Mouse (Mus musculus) MEL (cell line): ENCODE data around the gene Ptpn22. TPM values are rescaled to one million over a fixed set of nuclear protein-coding genes. Genes with fewer than 3 reads are reported as not detected.

Experiments
- DNase-seq: peaks from one replicate; pipeline ENCODE4 v3.0.0; 2011; ENCODE audit warnings: low read depth, low spot score
- H3K27ac ChIP-seq: 2 replicates; pipeline ENCODE4 v1.5.1; 2012; ENCODE audit warnings: low read depth, mild to moderate bottlenecking, control low read depth, low read length, moderate library complexity; ENCODE audit not compliant: control insufficient read depth
- H3K27me3 ChIP-seq, 2 experiments: fragments of 150-350 bp in 1 of 2; sonication (generic) in 1 of 2; 2 replicates each; pipeline ENCODE4 v1.6.1; 2012; ENCODE audit warnings: low read length in 2 of 2, mild to moderate bottlenecking in 2 of 2, improper control_type of control experiment in 1 of 2, moderate library complexity in 1 of 2; ENCODE audit not compliant: insufficient read depth in 2 of 2, control insufficient read depth in 1 of 2
- H3K36me3 ChIP-seq, 2 experiments: 2 replicates each; pipeline ENCODE4 v1.6.1; 2012 to 2014; ENCODE audit warnings: low read length in 2 of 2, improper control_type of control experiment in 1 of 2, inconsistent platforms in 1 of 2, mild to moderate bottlenecking in 1 of 2; ENCODE audit not compliant: insufficient read depth in 2 of 2, control insufficient read depth in 1 of 2
- H3K4me1 ChIP-seq, 2 experiments: fragments of 150-350 bp in 1 of 2; sonication (generic) in 1 of 2; 2 replicates each; pipeline ENCODE4 v1.6.1; 2012; ENCODE audit warnings: low read length in 2 of 2, improper control_type of control experiment in 1 of 2, mild to moderate bottlenecking in 1 of 2; ENCODE audit not compliant: insufficient read depth in 2 of 2, control insufficient read depth in 1 of 2
- H3K4me3 ChIP-seq, 2 experiments: fragments of 150-350 bp in 1 of 2; sonication (generic) in 1 of 2; 2 replicates each; pipeline ENCODE4 v1.5.1; 2012; ENCODE audit warnings: low read depth in 2 of 2, low read length in 2 of 2, mild to moderate bottlenecking in 2 of 2, moderate library complexity in 2 of 2, control low read depth in 1 of 2, improper control_type of control experiment in 1 of 2; ENCODE audit not compliant: control insufficient read depth in 1 of 2, insufficient read depth in 1 of 2
- H3K79me2 ChIP-seq: 2 replicates; pipeline ENCODE4 v1.6.1; 2012; ENCODE audit warnings: mild to moderate bottlenecking, low read length, moderate library complexity; ENCODE audit not compliant: control insufficient read depth, poor library complexity, insufficient read depth
- H3K9ac ChIP-seq: 2 replicates; pipeline ENCODE4 v1.6.1; 2012; ENCODE audit warnings: low read depth, mild to moderate bottlenecking, control low read depth, low read length, moderate library complexity; ENCODE audit not compliant: control insufficient read depth, poor library complexity, severe bottlenecking
- H3K9me3 ChIP-seq: fragments of 150-350 bp; sonication (generic); replicated peaks from 2 replicates; pipeline ENCODE4 v1.6.1; 2012; ENCODE audit warnings: mild to moderate bottlenecking, low read length, improper control_type of control experiment, moderate library complexity; ENCODE audit not compliant: insufficient read depth
- CHD2 ChIP-seq: IDR thresholded peaks from 2 replicates; pipeline ENCODE4 v1.6.1; 2011; ENCODE audit warnings: low read length, improper control_type of control experiment
- CTCF ChIP-seq, 3 experiments: IDR thresholded peaks in 2 of 3; conservative IDR thresholded peaks in 1 of 3; 2 replicates each; pipeline ENCODE4 v1.5.1; 2011 to 2012; ENCODE audit warnings: low read length in 3 of 3, low read depth in 2 of 3, mild to moderate bottlenecking in 2 of 3, improper control_type of control experiment in 1 of 3, inconsistent platforms in 1 of 3, mixed read lengths in 1 of 3, moderate library complexity in 1 of 3; ENCODE audit not compliant: control insufficient read depth in 1 of 3, insufficient read depth in 1 of 3, poor library complexity in 1 of 3, severe bottlenecking in 1 of 3
- ELF1 ChIP-seq: IDR thresholded peaks from 2 replicates; pipeline ENCODE4 v1.6.1; 2014; ENCODE audit warnings: low read depth, mild to moderate bottlenecking, inconsistent platforms, low read length, improper control_type of control experiment, moderate library complexity
- EP300 ChIP-seq, 2 experiments: IDR thresholded peaks; 2 replicates each; pipeline ENCODE4 v1.6.1; 2011; ENCODE audit warnings: improper control_type of control experiment in 2 of 2, low read length in 2 of 2, low read depth in 1 of 2, mild to moderate bottlenecking in 1 of 2
- ETS1 ChIP-seq: IDR thresholded peaks from 2 replicates; pipeline ENCODE4 v1.6.1; 2012; ENCODE audit warnings: low read depth, mild to moderate bottlenecking, inconsistent platforms, low read length, improper control_type of control experiment, moderate library complexity
- GATA1 ChIP-seq: IDR thresholded peaks from 2 replicates; pipeline ENCODE4 v1.6.1; 2011; ENCODE audit warnings: low read depth, low read length, improper control_type of control experiment
- JUND ChIP-seq: IDR thresholded peaks from 2 replicates; pipeline ENCODE4 v1.6.1; 2011; ENCODE audit warnings: low read depth, mild to moderate bottlenecking, improper control_type of control experiment, low read length
- MAZ ChIP-seq: IDR thresholded peaks from 2 replicates; pipeline ENCODE4 v1.6.1; 2012; ENCODE audit warnings: low read depth, mild to moderate bottlenecking, inconsistent platforms, low read length, improper control_type of control experiment
- MEF2A ChIP-seq: IDR thresholded peaks from 2 replicates; pipeline ENCODE4 v1.6.1; 2014; ENCODE audit warnings: low read depth, mild to moderate bottlenecking, inconsistent platforms, low read length, improper control_type of control experiment; ENCODE audit not compliant: poor library complexity, insufficient replicate concordance, severe bottlenecking; ENCODE audit errors: extremely low read depth
- NELFE ChIP-seq: IDR thresholded peaks from 2 replicates; pipeline ENCODE4 v1.6.1; 2011; ENCODE audit warnings: low read depth, low read length, improper control_type of control experiment
- POLR2AphosphoS2 ChIP-seq: IDR thresholded peaks from 2 replicates; pipeline ENCODE4 v1.6.1; 2011; ENCODE audit warnings: low read length, improper control_type of control experiment
- POLR2AphosphoS5 ChIP-seq: IDR thresholded peaks from 2 replicates; pipeline ENCODE4 v1.6.1; 2012; ENCODE audit warnings: low read depth, borderline replicate concordance, mild to moderate bottlenecking, inconsistent platforms, low read length, moderate library complexity, mixed read lengths
- UBTF ChIP-seq: IDR thresholded peaks from 2 replicates; pipeline ENCODE4 v1.6.1; 2012; ENCODE audit warnings: low read depth, mild to moderate bottlenecking, inconsistent platforms, low read length, improper control_type of control experiment, moderate library complexity, borderline replicate concordance; ENCODE audit not compliant: insufficient read depth
- ZC3H11A ChIP-seq: IDR thresholded peaks from 2 replicates; pipeline ENCODE4 v1.6.1; 2012; ENCODE audit warnings: low read depth, mild to moderate bottlenecking, inconsistent platforms, low read length, improper control_type of control experiment
- ZKSCAN1 ChIP-seq: IDR thresholded peaks from 2 replicates; pipeline ENCODE4 v1.6.1; 2012; ENCODE audit warnings: low read depth, mild to moderate bottlenecking, inconsistent platforms, low read length, improper control_type of control experiment, moderate library complexity
- ZMIZ1 ChIP-seq: IDR thresholded peaks from 2 replicates; pipeline ENCODE4 v1.6.1; 2012; ENCODE audit warnings: low read depth, mild to moderate bottlenecking, inconsistent platforms, low read length, improper control_type of control experiment, moderate library complexity
- polyA plus RNA-seq, 2 experiments: library from polyadenylated mRNA; stranded (reverse) in 1 of 2; unstranded in 1 of 2; fragments of >175 nt in 1 of 2; fragments of >200 nt in 1 of 2; gene quantifications; 2 replicates each; pipeline versions ENCODE4 v1.2.1 to v1.2.4; 2012; ENCODE audit warnings: low replicate concordance in 2 of 2, low read depth in 1 of 2; ENCODE audit not compliant: insufficient read length in 2 of 2, insufficient read depth in 1 of 2, missing spikeins in 1 of 2
- total RNA-seq: library from RNA; depleted of rRNA; stranded (reverse); fragments of 300-350 nt; gene quantifications from 2 replicates; pipeline ENCODE4 v1.2.3, GENCODE M21; 2012

The Ptpn22 gene
- total and polyA plus RNA-seq, 3 experiments, result 0.06 TPM; not detected in 2

GRCm38 (mm10) chr3:103907335-103908030 is 47.9 kb downstream of the Ptpn22 start:
- Histone ChIP-seq H3K79me2 (no peaks in the 10 kb centered on the region), H3K9ac (no peak overlapping the region), H3K4me3 (no peak overlapping the region), H3K4me1 (no peaks in the 10 kb centered on the region), H3K36me3 (peaks cover 0 to 2% of the 10 kb centered on the region in 2 experiments; a peak in 2 of 4 replicates), H3K27me3 (no peaks in the 10 kb centered on the region), H3K9me3 (no peaks in the 10 kb centered on the region), H3K27ac (no peak overlapping the region)
- no peak for DNase-seq
- TF ChIP-seq NELFE (no peak), JUND (no peak), POLR2AphosphoS2 (no peak), ZMIZ1 (no peak)

- no peak for DNase-seq
- Histone ChIP-seq H3K79me2 (no peaks in the 10 kb centered on the region), H3K36me3 (peaks cover 0 to 6% of the 10 kb centered on the region in 2 experiments; a peak in 2 of 4 replicates), H3K27me3 (no peaks in the 10 kb centered on the region), H3K9ac (no peak overlapping the region), H3K4me3 (no peak overlapping the region), H3K4me1 (0 out of 4 replicates have a peak, but pooled peaks cover 0 to 3% of the 10 kb centered on the region in 2 experiments), H3K27ac (no peak overlapping the region), H3K9me3 (no peaks in the 10 kb centered on the region)
- TF ChIP-seq CTCF (IDR thresholded peaks at IDR 0.05 in 2 of 3, conservative IDR thresholded peaks at IDR 0.05 in 1 of 3; ENCODE audit: control insufficient read depth in 1 of 3, insufficient read depth in 1 of 3, low read depth in 2 of 3, low read length in 3 of 3, poor library complexity in 1 of 3, severe bottlenecking in 1 of 3) (no peak), ZC3H11A (no peak), POLR2AphosphoS2 (no peak), MEF2A (no peak), CHD2 (no peak), ZKSCAN1 (no peak), ZMIZ1 (no peak), MAZ (no peak), GATA1 (no peak), UBTF (no peak), EP300 (IDR thresholded peaks at IDR 0.05; ENCODE audit: low read depth in 1 of 2, low read length in 2 of 2) (no peak), POLR2AphosphoS5 (no peak), ELF1 (no peak), ETS1 (no peak)
These were observed 49.2 kb downstream of the Ptpn22 start for GRCm38 (mm10) chr3:103908781-103909180.
